Mouse (Mus musculus) fibroblast of lung, adult 2 months (primary cell): ENCODE measurements at regions not wholly inside any gene's neighbourhood (a gene's known extent, or its start where the extent isn't known, plus 50 kb on each side); places are given as distances from the start of the nearest gene placed in this dataset.

Experiments
- DNase-seq: peaks from one replicate; pipeline ENCODE4 v3.0.0-alpha.2; 2011; ENCODE audit warnings: low read depth

DNA sequence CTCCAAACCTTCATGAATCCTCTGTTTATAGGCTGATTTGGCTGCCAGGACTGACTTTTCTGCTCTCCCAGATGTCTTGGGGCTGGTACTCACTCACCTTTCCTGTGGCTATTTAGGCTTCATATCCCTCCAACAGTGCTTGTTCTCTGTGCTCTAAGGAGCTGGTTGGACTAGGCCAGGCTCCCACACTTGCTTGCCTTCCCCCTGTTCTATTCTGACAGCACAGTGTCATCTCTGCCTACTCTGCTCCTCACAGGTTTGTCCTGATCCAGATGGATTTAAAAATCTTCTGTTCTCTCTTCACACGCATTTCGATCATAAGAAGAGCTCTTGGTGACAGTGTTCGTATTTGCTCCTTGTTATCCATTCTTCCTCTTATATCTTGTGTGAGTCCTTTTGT is 134.7 kb upstream of the N4bp1 start:
- DNase-seq = no peak

DNA sequence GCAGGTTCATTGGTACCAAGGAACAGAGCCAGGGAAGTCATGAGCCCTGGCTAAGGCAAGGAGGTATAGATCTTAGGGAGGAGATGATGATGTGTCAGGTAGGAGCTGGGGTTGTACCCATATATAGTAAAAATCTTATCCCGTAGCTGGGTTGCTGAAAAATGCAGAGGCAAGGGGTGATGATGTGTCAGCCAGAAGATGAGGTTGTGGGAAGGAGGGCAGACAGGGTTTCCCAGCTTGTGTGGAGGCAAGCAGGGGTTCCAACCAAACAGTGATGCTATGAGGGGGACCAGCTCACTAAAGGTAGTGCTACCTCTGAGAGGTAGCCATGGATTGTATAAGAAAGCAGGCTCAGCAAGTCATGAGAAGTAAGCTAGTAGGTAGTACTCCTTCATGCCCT is 90.5 kb upstream of the N4bp1 start:
- no peak for DNase-seq

DNA sequence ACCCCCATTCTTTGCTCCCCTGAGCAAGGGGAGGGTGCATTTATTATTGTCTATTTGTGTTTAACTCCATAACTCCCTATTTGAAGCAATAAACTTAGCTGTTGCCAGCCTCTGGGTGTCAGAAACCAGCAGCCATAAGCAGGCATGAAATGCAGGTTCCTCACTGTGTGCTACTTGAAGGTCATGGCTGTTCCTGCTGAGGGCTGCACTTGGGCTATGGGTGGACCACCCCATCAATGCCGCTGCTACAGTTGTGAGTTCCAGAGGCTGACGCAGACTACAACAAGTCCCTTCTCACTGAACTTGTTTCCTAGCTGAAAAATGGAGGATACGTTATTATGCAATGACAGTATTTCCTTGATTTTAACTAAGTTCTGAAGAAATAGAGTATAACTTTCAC is 86.7 kb upstream of the N4bp1 start:
- no peak for DNase-seq

DNA sequence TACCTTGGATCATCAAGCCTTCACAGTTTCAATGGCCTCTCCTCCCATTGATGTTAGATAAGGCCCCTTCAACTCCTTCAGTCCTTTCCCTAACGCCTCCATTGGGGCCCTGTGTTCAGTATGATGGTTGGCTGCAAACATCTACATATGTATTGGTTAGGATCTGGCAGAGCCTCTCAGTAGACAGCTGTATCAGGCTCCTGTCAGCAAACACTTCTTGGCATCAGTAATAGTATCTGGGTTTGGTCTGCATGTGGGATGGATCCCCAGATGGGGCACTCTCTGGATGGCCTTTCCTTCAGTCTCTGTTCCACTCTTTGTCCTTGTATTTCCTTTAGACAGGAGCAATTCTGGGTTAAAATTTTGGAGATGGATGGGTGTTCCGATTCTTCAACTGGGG is 84.0 kb upstream of the N4bp1 start:
- DNase-seq = no peak

DNA sequence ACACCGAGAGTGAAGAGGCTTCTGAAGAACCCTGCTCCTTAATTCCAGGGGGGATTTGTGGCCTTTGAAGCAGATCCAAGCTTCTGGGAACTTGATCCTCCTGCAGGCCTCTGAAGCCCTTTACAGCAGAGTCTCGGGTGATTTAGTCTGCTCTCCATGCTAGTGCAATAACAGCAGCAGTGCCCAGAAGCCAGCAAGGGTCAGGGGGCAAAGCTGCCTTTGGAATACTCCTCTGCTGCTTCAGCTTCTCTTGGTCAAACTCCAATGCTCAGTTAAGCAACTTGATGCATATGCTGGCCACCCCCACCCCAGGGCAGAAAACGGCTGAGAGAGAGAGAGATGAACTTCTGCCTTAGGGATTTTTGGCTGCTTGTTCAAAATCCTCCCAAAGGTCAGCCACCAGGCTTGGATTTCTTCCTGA is 82.8 kb upstream of the N4bp1 start:
- DNase-seq = no peak

DNA sequence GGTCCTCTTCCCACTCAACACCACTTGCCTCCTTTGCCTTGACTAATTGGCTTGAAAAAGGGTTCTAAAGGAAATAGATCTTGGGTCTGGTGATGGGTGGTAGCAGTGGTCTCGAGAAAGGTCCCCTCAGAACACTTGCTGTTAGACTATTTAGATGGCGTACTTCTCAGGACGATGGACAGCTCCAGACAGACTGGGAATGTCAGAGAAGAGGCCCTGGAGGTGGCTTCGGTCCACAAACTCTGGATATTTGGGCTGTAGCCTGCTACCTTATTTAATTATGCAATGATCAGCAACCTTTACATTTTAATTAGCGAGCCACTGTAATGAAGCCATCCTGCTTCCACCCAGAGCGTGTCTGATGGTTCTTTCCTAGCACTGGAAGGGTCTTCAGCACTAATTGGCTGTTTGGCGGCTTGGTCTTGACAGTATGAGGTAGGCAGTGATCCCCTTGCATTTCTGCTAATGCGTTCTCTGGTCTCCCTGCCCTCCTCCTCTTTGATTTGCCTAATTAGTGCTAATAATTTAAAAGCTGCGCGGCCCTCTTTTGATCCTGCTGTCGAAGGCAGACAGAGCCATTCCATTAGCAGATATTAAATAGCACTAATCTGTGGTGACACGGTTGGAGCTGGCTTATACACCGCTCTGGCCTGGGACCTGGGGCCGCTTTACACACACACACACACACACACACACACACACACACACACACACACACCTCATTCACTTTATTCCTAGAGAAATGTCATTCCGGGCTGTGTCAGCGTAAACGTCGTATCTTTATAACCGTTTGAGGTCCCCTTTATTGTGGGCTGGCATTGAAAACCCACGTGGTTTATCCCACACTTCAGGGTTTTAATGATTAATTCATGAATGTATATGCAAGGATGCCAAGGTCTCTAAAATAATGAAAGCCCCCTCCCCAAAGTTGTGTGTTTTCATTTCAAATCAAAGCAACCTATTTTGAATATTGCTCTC is 76.4 kb upstream of the N4bp1 start:
- DNase-seq = no peak
